In genomic region chr1:82273529-82273928, GRCm38 (mm10) we compare ENCODE assay signal across 15 mouse cellular contexts. TPM values are rescaled to one million over a fixed set of nuclear protein-coding genes. Genes with fewer than 3 reads are reported as not detected.
DNase-seq lines count a peak whose midpoint lies in the region; ATAC-seq lines count a peak whose summit lies in the region.
"Had no signal": no experiment of that assay in that cellular context is flagged by ENCODE, and none has a peak within 500 bp of the region (broad histone marks: within the 10 kb centered on the region; RNA-seq: fewer than 3 reads in every experiment).

No protein-coding gene starts in this region.

- no peak overlapping the region for H3K4me2 ChIP-seq in heart, embryonic 13.5 days

- H3K9me3 ChIP-seq in heart, embryonic 13.5 days = no peaks in the 10 kb centered on the region
- no peaks in the 10 kb centered on the region for H3K9me3 ChIP-seq in embryonic facial prominence, embryonic 10.5 days

- H3K4me3 ChIP-seq in heart, embryonic 13.5 days = no peak overlapping the region
- no peak overlapping the region for H3K4me3 ChIP-seq in embryonic facial prominence, embryonic 10.5 days

- H3K27me3 ChIP-seq in heart, embryonic 13.5 days (replicated peaks) = no peaks in the 10 kb centered on the region
- no peaks in the 10 kb centered on the region for H3K27me3 ChIP-seq in embryonic facial prominence, embryonic 10.5 days (replicated peaks; ENCODE audit: low read depth, poor library complexity, severe bottlenecking)

- H3K27ac ChIP-seq in heart, embryonic 13.5 days (replicated peaks) = peak overlapping the region; percentile 30
- 0 out of 2 replicates have a peak overlapping the region, but pooled peaks have one; percentile 15 for H3K27ac ChIP-seq in embryonic facial prominence, embryonic 10.5 days (replicated peaks)
- H3K27ac ChIP-seq: macrophage had no signal

- intact Hi-C loops in heart, postnatal 14 days (cut with DNase I) = no loop called here

- H3K36me3 ChIP-seq in heart, embryonic 13.5 days = peaks cover 53% of the 10 kb centered on the region
- H3K36me3 ChIP-seq in embryonic facial prominence, embryonic 10.5 days (replicated peaks) = peaks cover 35% of the 10 kb centered on the region

- peaks cover 59% of the 10 kb centered on the region for H3K4me1 ChIP-seq in heart, embryonic 13.5 days
- H3K4me1 ChIP-seq in embryonic facial prominence, embryonic 10.5 days = peaks cover 20% of the 10 kb centered on the region

- 41% methylated on average over 6 of the region's 6 CpGs for WGBS in heart, embryonic 13.5 days
- 43% methylated on average over 6 of the region's 6 CpGs for WGBS in embryonic facial prominence, embryonic 10.5 days

- H3K9ac ChIP-seq in heart, embryonic 13.5 days = no peak overlapping the region
- H3K9ac ChIP-seq: liver, postnatal 0 days had no signal

- DNase-seq in heart, postnatal 14 days = no peak
- DNase-seq in Muller cell, postnatal 12 days (ENCODE audit: inconsistent ontology term) = peak; percentile 69
- no peak for DNase-seq in embryonic facial prominence, embryonic 10.5 days (ENCODE audit: low spot score)
- peak; percentile 50 for DNase-seq in mesoderm, embryonic 11.5 days (ENCODE audit: low read depth, low spot score)
- no peak for DNase-seq in frontal cortex, postnatal 25 days (ENCODE audit: low spot score in 2 of 2)
- no peak for DNase-seq in B cell, adult 2 months
- DNase-seq: cerebellum, adult 18-20 months; left cerebral cortex, postnatal 4 days; liver, postnatal 0 days had no signal

- ATAC-seq in heart, embryonic 13.5 days (ENCODE audit: extremely low read depth, insufficient number of reproducible peaks, low FRiP score, low TSS enrichment) = no peak
- ATAC-seq: liver, postnatal 0 days had no signal

RNA-seq across cellular contexts. Expression of gene Irs1, which starts 17.7 kb away (rescaled TPM):
- 9.3 and 9.5 TPM in 2 replicates for polyA plus RNA-seq in heart, embryonic 13.5 days (2015; fragmentation: Nextera tagmentation; extraction: Ambion mirVana)
- 10 to 100 TPM; 37.5 to 38.0 TPM for total RNA-seq in heart, postnatal 14 days (2021)
- polyA plus RNA-seq in embryonic facial prominence, embryonic 10.5 days (2016; fragmentation: Nextera tagmentation; extraction: Ambion mirVana) = 7.9 and 8.9 TPM in 2 replicates
- total RNA-seq: common myeloid progenitor, adult 5-6 weeks had no signal
- polyA plus RNA-seq: macrophage had no signal

RNA-seq across cellular contexts. Expression of gene Gm9747, which starts 40.6 kb away (rescaled TPM):
- 33.4 and 34.4 TPM in 2 replicates for polyA plus RNA-seq in heart, embryonic 13.5 days (2015; fragmentation: Nextera tagmentation; extraction: Ambion mirVana)
- total RNA-seq in heart, postnatal 14 days (2021) = not detected
- 18.7 and 24.9 TPM in 2 replicates for polyA plus RNA-seq in embryonic facial prominence, embryonic 10.5 days (2016; fragmentation: Nextera tagmentation; extraction: Ambion mirVana)
- total RNA-seq: common myeloid progenitor, adult 5-6 weeks; gastrocnemius, adult 8-10 months; hematopoietic stem cell, adult 5-6 weeks; layer of hippocampus, postnatal 14 days; left cerebral cortex, postnatal 4 days had no signal
- polyA plus RNA-seq: macrophage had no signal

RNA-seq across cellular contexts. Expression of gene Rhbdd1, which starts 42.7 kb away (rescaled TPM):
- 8.7 and 9.7 TPM in 2 replicates for polyA plus RNA-seq in heart, embryonic 13.5 days (2015; fragmentation: Nextera tagmentation; extraction: Ambion mirVana)
- 10 to 100 TPM; 10.1 to 11.5 TPM for total RNA-seq in heart, postnatal 14 days (2021)
- 8.9 and 10.1 TPM in 2 replicates for polyA plus RNA-seq in embryonic facial prominence, embryonic 10.5 days (2016; fragmentation: Nextera tagmentation; extraction: Ambion mirVana)

Comparison
In these comparisons a context has a peak if more than half of its experiments do, and no peak if none do; other contexts are left out.
1. DNase-seq: peak in Muller cell, postnatal 12 days (single experiment) and mesoderm, embryonic 11.5 days (single experiment); none in heart, postnatal 14 days (0 of 2), embryonic facial prominence, embryonic 10.5 days (single experiment), frontal cortex, postnatal 25 days (0 of 2) and B cell, adult 2 months (0 of 2).